Mouse (Mus musculus) hindbrain, embryonic 14.5 days (tissue): ENCODE measurements around the gene Ipo9. TPM values are rescaled to one million over a fixed set of nuclear protein-coding genes. Genes with fewer than 3 reads are reported as not detected.

ENCODE experiments used
- ATAC-seq: fragments of 200-750 bp; cut with Nextera tagmentation; 2 replicates; pipeline ENCODE4 v1.8.0; 2017; ENCODE audit warnings: moderate number of reproducible peaks, mild to moderate bottlenecking, moderate TSS enrichment, moderate library complexity; ENCODE audit not compliant: low FRiP score
- DNase-seq: peaks from one replicate; pipeline ENCODE4 v3.0.0-alpha.2; 2015; ENCODE audit warnings: low spot score
- H3K27ac ChIP-seq: fragments of 300-500 bp; sonication (generic); 2 replicates; pipeline ENCODE4 v1.5.1; 2014; ENCODE audit warnings: mild to moderate bottlenecking, moderate library complexity
- H3K27me3 ChIP-seq: fragments of 300-500 bp; sonication (generic); 2 replicates; pipeline ENCODE4 v1.6.1; 2014; ENCODE audit warnings: mild to moderate bottlenecking, low read length, mixed read lengths; ENCODE audit not compliant: control insufficient read depth, insufficient read depth
- H3K36me3 ChIP-seq: fragments of 300-500 bp; sonication (generic); replicated peaks from 2 replicates; pipeline ENCODE4 v1.6.1; 2014; ENCODE audit not compliant: control insufficient read depth, insufficient read depth
- H3K4me1 ChIP-seq: fragments of 300-500 bp; sonication (generic); replicated peaks from 2 replicates; pipeline ENCODE4 v1.6.1; 2014; ENCODE audit warnings: antibody characterized with exemption, low read length, mixed read lengths; ENCODE audit not compliant: control insufficient read depth, insufficient read depth
- H3K4me2 ChIP-seq: fragments of 300-500 bp; sonication (generic); replicated peaks from 2 replicates; pipeline ENCODE4 v1.6.1; 2014; ENCODE audit warnings: mild to moderate bottlenecking, moderate library complexity
- H3K4me3 ChIP-seq: fragments of 300-500 bp; sonication (generic); replicated peaks from 2 replicates; pipeline ENCODE4 v1.5.1; 2014; ENCODE audit warnings: mild to moderate bottlenecking, low read length
- H3K9ac ChIP-seq: fragments of 300-500 bp; sonication (generic); 2 replicates; pipeline ENCODE4 v1.6.1; 2014
- H3K9me3 ChIP-seq: fragments of 300-500 bp; sonication (generic); 2 replicates; pipeline ENCODE4 v1.6.1; 2016; ENCODE audit warnings: low read length; ENCODE audit not compliant: control insufficient read depth
- WGBS: fragments of 180-500 bp; shearing (Covaris S2); extraction: QIAGEN DNeasy Blood & Tissue Kit; methylation state at CpG from one replicate; pipeline ENCODE4 v1.1.7; 2014; 5-methylcytosine and 5-hydroxymethylcytosine counted together
- polyA plus RNA-seq: library from polyadenylated mRNA; unstranded; fragments of >200 nt; fragmentation: Nextera tagmentation; extraction: Ambion mirVana; gene quantifications from 2 replicates; pipeline ENCODE4 v1.2.1, GENCODE M21; 2014

The Ipo9 gene
- polyA plus RNA-seq, 1 experiment from 2014 or later = 115 TPM

GRCm38 (mm10) chr1:135367005-135367404 is 63.3 kb downstream of the Ipo9 start:
- Histone ChIP-seq H3K27me3 (no peaks in the 10 kb centered on the region), H3K27ac (no peak overlapping the region), H3K4me2 (no peak overlapping the region), H3K9me3 (no peaks in the 10 kb centered on the region), H3K9ac (no peak overlapping the region), H3K4me1 (peaks cover 6% of the 10 kb centered on the region), H3K4me3 (no peak overlapping the region), H3K36me3 (no peaks in the 10 kb centered on the region)
- 79% methylated on average over 7 of the region's 7 CpGs for WGBS
- DNase-seq (no peak), ATAC-seq (no peak)

DNA sequence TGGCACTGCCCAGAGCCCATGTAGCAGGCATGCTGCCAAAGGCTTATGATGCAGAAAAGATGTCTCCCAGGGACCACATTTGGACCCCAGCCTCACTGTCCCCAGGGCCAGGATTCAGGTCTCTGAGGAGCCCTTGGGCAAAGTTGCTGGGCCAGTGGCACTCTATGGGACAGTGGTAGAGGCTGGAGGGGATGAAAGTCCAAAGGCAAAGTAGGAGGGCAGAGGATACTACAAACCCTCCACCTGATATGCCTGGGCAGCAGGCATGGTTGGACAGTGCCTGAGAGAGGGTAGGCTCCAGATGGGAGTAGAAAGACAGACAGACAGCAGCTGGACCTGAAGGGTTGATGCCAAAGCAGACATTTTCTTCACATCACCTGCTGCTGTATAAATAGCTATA is 63.9 kb downstream of the Ipo9 start:
- H3K27me3 ChIP-seq = no peaks in the 10 kb centered on the region
- H3K4me1 ChIP-seq = 0 out of 2 replicates have a peak, but pooled peaks cover 5% of the 10 kb centered on the region
- H3K4me2 ChIP-seq = no peak overlapping the region
- H3K4me3 ChIP-seq = no peak overlapping the region
- H3K27ac ChIP-seq = no peak overlapping the region
- no peaks in the 10 kb centered on the region for H3K9me3 ChIP-seq
- no peaks in the 10 kb centered on the region for H3K36me3 ChIP-seq
- DNase-seq = no peak
- no peak for ATAC-seq
- H3K9ac ChIP-seq = no peak overlapping the region

DNA sequence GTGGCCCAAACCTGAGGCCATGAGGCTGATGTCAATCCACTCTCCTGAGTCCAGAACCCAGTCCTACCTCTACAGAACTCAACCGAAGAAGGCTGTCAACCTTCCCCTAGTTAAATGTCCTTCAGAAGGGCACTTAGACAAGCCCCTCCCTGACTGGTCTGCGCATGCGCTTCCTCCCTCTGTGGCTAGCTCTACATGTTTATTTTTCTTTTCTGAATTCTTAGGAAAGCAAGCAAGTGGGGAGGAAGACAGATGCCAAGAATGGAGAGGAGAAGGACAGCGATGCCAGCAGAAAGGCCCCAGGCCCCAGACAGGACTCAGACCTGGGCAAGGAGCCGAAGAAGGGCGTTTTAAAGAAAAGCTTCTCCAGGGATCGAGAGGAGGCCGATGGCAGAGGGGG is 66.9 kb downstream of the Ipo9 start:
- Histone ChIP-seq H3K4me1 (no peaks in the 10 kb centered on the region), H3K4me2 (no peak overlapping the region), H3K27me3 (no peaks in the 10 kb centered on the region), H3K27ac (no peak overlapping the region), H3K36me3 (no peaks in the 10 kb centered on the region), H3K4me3 (no peak overlapping the region), H3K9ac (no peak overlapping the region), H3K9me3 (no peaks in the 10 kb centered on the region)
- WGBS = 88% methylated on average over 8 of the region's 8 CpGs
- no peak for DNase-seq
- ATAC-seq = no peak

- DNase-seq (no peak), ATAC-seq (no peak)
- Histone ChIP-seq H3K4me3 (no peak overlapping the region), H3K9me3 (no peaks in the 10 kb centered on the region), H3K36me3 (no peaks in the 10 kb centered on the region), H3K27me3 (no peaks in the 10 kb centered on the region), H3K27ac (no peak overlapping the region), H3K4me1 (no peaks in the 10 kb centered on the region), H3K9ac (no peak overlapping the region), H3K4me2 (no peak overlapping the region)
Measured at GRCm38 (mm10) chr1:135362115-135362514, 68.2 kb downstream of the Ipo9 start.

GRCm38 (mm10) chr1:135361491-135361890 is 68.8 kb downstream of the Ipo9 start:
- no peak for DNase-seq
- Histone ChIP-seq H3K36me3 (no peaks in the 10 kb centered on the region), H3K4me2 (no peak overlapping the region), H3K4me1 (no peaks in the 10 kb centered on the region), H3K9ac (no peak overlapping the region), H3K27me3 (no peaks in the 10 kb centered on the region), H3K27ac (no peak overlapping the region), H3K4me3 (no peak overlapping the region), H3K9me3 (no peaks in the 10 kb centered on the region)
- no peak for ATAC-seq
- 55% methylated on average over 4 of the region's 4 CpGs for WGBS

DNA sequence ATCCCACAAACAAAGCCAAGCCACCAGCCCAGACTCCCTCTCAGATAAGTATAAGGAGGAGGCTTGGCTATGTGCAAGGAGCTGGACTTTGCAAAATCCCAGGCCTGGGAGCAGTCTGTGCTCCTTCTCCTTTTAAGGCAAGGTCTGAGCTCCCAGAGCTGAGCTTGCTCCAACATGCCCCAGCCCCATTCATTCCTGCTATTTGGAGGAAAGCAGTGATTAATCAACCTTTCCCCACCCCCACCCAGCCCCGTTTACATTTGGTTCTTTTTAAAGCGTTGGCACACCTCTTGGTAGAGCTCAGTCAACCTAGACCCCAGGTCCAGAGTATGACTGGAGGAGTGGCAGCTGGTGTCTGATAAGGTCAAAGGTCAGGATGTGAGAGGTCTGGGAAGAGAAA is 71.2 kb downstream of the Ipo9 start:
- 25% methylated on average over 2 of the region's 2 CpGs for WGBS
- no peak overlapping the region for H3K9ac ChIP-seq
- no peaks in the 10 kb centered on the region for H3K36me3 ChIP-seq
- no peak overlapping the region for H3K27ac ChIP-seq
- H3K9me3 ChIP-seq = no peaks in the 10 kb centered on the region
- no peaks in the 10 kb centered on the region for H3K27me3 ChIP-seq
- ATAC-seq (no peak), DNase-seq (no peak)
- H3K4me1 ChIP-seq = no peaks in the 10 kb centered on the region
- H3K4me3 ChIP-seq = no peak overlapping the region
- H3K4me2 ChIP-seq = no peak overlapping the region

DNA sequence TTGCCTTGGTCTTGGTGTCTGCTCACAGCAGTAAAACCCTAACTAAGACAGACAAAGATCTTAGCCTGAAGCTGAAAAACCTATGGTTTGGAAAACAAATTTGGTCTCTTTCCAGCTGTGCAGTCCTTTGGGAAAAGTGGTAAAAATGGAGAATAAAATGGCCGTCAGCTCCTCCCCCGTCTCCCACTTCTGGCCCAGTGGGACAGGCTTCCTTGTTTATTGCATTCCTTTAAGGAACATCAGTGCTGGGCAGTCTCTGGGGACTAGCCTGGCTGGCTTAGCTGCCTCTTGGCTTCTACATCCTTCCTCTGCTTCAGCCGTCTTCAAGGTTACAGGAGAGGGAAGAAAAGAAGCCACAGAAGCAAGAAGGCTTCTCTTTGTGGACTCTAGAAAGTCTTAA is 78.3 kb downstream of the Ipo9 start:
- no peak overlapping the region for H3K27ac ChIP-seq
- ATAC-seq (no peak), DNase-seq (no peak)
- WGBS = 75% methylated on average over 3 of the region's 3 CpGs
- H3K4me1 ChIP-seq = no peaks in the 10 kb centered on the region
- H3K4me2 ChIP-seq = no peak overlapping the region
- no peaks in the 10 kb centered on the region for H3K36me3 ChIP-seq
- no peak overlapping the region for H3K4me3 ChIP-seq
- no peak overlapping the region for H3K9ac ChIP-seq
- H3K9me3 ChIP-seq = no peaks in the 10 kb centered on the region
- H3K27me3 ChIP-seq = no peaks in the 10 kb centered on the region

GRCm38 (mm10) chr1:135347498-135348169 is 82.7 kb downstream of the Ipo9 start:
- Histone ChIP-seq H3K4me1 (no peaks in the 10 kb centered on the region), H3K9me3 (no peaks in the 10 kb centered on the region), H3K27ac (no peak overlapping the region), H3K27me3 (no peaks in the 10 kb centered on the region), H3K9ac (no peak overlapping the region), H3K4me3 (no peak overlapping the region), H3K4me2 (no peak overlapping the region), H3K36me3 (no peaks in the 10 kb centered on the region)
- DNase-seq (no peak), ATAC-seq (no peak)
- WGBS = 48% methylated on average over 4 of the region's 4 CpGs

DNA sequence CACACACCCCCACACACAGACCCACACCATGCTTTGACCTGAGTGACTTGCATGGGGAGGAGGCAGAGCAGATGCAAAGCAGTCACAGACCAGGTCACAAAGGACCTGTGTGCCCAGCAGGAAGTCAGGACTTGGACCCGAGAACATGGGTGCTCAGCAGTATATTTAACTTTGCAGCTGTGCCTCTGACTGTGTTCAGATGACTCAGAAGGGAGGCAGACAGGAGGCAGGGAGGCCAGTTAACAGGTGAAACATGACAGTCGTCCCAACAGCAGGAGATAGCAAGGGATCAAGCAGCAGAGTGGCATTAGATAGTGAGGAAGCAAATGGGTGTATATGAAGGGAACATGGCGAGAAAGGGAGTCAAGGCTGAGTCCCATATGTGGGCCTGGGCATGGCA is 83.4 kb downstream of the Ipo9 start:
- DNase-seq (no peak), ATAC-seq (no peak)
- no peaks in the 10 kb centered on the region for H3K36me3 ChIP-seq
- no peaks in the 10 kb centered on the region for H3K27me3 ChIP-seq
- H3K9ac ChIP-seq = no peak overlapping the region
- no peak overlapping the region for H3K4me2 ChIP-seq
- WGBS = 65% methylated on average over 3 of the region's 3 CpGs
- H3K27ac ChIP-seq = no peak overlapping the region
- no peaks in the 10 kb centered on the region for H3K4me1 ChIP-seq
- H3K4me3 ChIP-seq = no peak overlapping the region
- no peaks in the 10 kb centered on the region for H3K9me3 ChIP-seq

DNA sequence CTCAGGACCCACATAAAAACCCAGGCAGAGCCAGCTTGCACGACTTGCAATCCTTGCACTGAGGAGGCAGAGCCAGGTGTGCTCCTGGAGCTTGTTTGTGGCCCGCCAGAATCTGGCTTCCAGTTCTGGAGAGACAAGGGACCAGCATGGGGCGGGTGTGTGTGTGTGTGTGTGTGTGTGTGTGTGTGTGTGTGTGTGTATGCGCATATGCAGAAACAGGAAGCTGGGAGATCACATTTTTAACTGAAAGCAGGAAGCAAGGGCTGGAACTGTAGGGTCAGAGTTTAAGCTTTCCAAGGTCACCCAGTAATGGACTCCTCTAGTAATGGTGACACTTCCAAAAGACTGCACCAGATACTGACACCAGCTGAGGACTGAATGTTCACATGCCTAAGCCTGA is 86.3 kb downstream of the Ipo9 start:
- Histone ChIP-seq H3K9me3 (no peaks in the 10 kb centered on the region), H3K27ac (no peak overlapping the region), H3K9ac (no peak overlapping the region), H3K27me3 (no peaks in the 10 kb centered on the region), H3K36me3 (no peaks in the 10 kb centered on the region), H3K4me2 (no peak overlapping the region), H3K4me3 (no peak overlapping the region), H3K4me1 (no peaks in the 10 kb centered on the region)
- ATAC-seq (no peak), DNase-seq (no peak)
- 68% methylated on average over 4 of the region's 4 CpGs for WGBS
